12 mouse cellular contexts compared by ENCODE assay signal in the genomic region with DNA sequence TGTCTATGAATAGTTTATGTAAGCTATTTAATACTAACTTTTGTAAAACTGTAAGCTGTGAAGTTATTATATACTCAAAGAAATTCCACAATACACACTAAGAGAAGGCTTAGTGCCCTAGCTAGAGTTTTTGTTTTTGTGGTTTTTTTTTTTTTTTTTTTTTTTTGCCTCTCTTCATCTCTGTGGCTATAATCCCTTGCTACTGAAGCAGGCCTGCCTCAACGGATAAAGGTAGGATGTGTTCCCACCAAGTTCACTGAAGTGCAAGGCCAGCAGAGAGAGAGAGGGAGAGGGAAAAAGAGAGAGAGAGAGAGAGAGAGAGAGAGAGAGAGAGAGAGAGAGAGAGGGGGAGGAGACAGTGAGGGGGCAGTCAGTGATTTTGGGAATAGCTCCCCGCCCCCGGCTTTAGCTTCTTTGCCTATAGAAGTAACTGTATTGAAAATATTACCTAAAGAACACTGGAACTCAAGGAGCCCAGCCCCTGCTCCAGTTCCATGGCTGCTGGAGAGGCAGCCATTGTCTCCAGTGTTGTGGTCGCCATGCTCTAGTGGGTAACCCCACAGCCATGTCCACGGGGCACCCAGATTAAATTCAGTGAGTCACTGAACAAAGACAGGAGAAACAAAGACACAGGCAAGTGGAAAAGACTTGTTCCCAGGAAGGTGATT. TPM values are rescaled to one million over a fixed set of nuclear protein-coding genes. Genes with fewer than 3 reads are reported as not detected.
A peak's percentile ranks its signal among the peaks of the same experiment; 100 is the strongest.
DNase-seq lines count a peak whose midpoint lies in the region; ATAC-seq lines count a peak whose summit lies in the region.
"Had no signal": no experiment of that assay in that cellular context is flagged by ENCODE, and none has a peak within 500 bp of the region (broad histone marks: within the 10 kb centered on the region; RNA-seq: fewer than 3 reads in every experiment).

No protein-coding gene starts in this region.

- 40% methylated on average over 5 of the region's 5 CpGs for WGBS in forebrain, embryonic 10.5 days
- 25% methylated on average over 5 of the region's 5 CpGs for WGBS in forebrain, embryonic 15.5 days
- WGBS in limb, embryonic 10.5 days, result 80% methylated on average over 5 of the region's 5 CpGs

- no peak overlapping the region for H3K4me3 ChIP-seq in forebrain, embryonic 10.5 days
- no peak overlapping the region for H3K4me3 ChIP-seq in forebrain, embryonic 15.5 days
- no peak overlapping the region for H3K4me3 ChIP-seq in limb, embryonic 10.5 days

- H3K4me1 ChIP-seq in forebrain, embryonic 10.5 days, result peaks cover 42% of the 10 kb centered on the region
- H3K4me1 ChIP-seq in forebrain, embryonic 15.5 days, result peaks cover 16% of the 10 kb centered on the region
- no peaks in the 10 kb centered on the region for H3K4me1 ChIP-seq in limb, embryonic 10.5 days

- no peak overlapping the region for H3K9ac ChIP-seq in forebrain, embryonic 15.5 days (replicated peaks)

- H3K27ac ChIP-seq in forebrain, embryonic 10.5 days, result peak overlapping the region; percentile 82
- no peak overlapping the region for H3K27ac ChIP-seq in forebrain, embryonic 15.5 days (replicated peaks)
- H3K27ac ChIP-seq in limb, embryonic 10.5 days, result 0 out of 2 replicates have a peak overlapping the region, but pooled peaks have one; percentile 3

- no peaks in the 10 kb centered on the region for H3K27me3 ChIP-seq in forebrain, embryonic 10.5 days (ENCODE audit: poor library complexity, severe bottlenecking)
- H3K27me3 ChIP-seq in forebrain, embryonic 15.5 days, result no peaks in the 10 kb centered on the region
- no peaks in the 10 kb centered on the region for H3K27me3 ChIP-seq in limb, embryonic 10.5 days (ENCODE audit: low read depth, poor library complexity, severe bottlenecking)

- H3K9me3 ChIP-seq in forebrain, embryonic 10.5 days, result no peaks in the 10 kb centered on the region
- H3K9me3 ChIP-seq in forebrain, embryonic 15.5 days, result no peaks in the 10 kb centered on the region
- H3K9me3 ChIP-seq in limb, embryonic 10.5 days (replicated peaks), result no peaks in the 10 kb centered on the region

- peak; percentile 51 for DNase-seq in forebrain, embryonic 10.5 days (ENCODE audit: extremely low spot score, low spot score)
- peak; percentile 11 for DNase-seq in A20 (ENCODE audit: low read depth, low spot score)
- no peak for DNase-seq in limb, embryonic 10.5 days (ENCODE audit: low spot score)
- DNase-seq in lung, postnatal 36 days, result no peak
- DNase-seq in testis, postnatal 14 days (ENCODE audit: low spot score), result no peak
- no peak for DNase-seq in right cerebral cortex, postnatal 36 days (ENCODE audit: low spot score in 2 of 2)
- DNase-seq: cerebellum, postnatal 25 days; heart, postnatal 4 days; lung, adult 18-20 months had no signal

- H3K36me3 ChIP-seq in forebrain, embryonic 10.5 days (replicated peaks), result no peaks in the 10 kb centered on the region
- H3K36me3 ChIP-seq in forebrain, embryonic 15.5 days, result no peaks in the 10 kb centered on the region
- H3K36me3 ChIP-seq in limb, embryonic 10.5 days, result no peaks in the 10 kb centered on the region

- H3K4me2 ChIP-seq in forebrain, embryonic 15.5 days (replicated peaks), result no peak overlapping the region

- ATAC-seq in forebrain, embryonic 15.5 days (replicated peaks), result no peak
- ATAC-seq in common myeloid progenitor, adult 5-6 weeks (replicated peaks; ENCODE audit: low read depth, poor library complexity, severe bottlenecking), result 0 out of 2 replicates have a peak, but pooled peaks have one; percentile 15

RNA-seq across cellular contexts. Expression of a gene that starts 4.5 kb away (rescaled TPM):
- 2.4 and 4.0 TPM in 2 replicates for polyA plus RNA-seq in forebrain, embryonic 10.5 days (2016; fragmentation: Nextera tagmentation; extraction: Ambion mirVana)
- 4.7 and 5.9 TPM in 2 replicates for polyA plus RNA-seq in forebrain, embryonic 15.5 days (2015; fragmentation: Nextera tagmentation; extraction: Ambion mirVana)
- 2.0 and 2.6 TPM in 2 replicates for total RNA-seq in common myeloid progenitor, adult 5-6 weeks (2017)
- 2.1 and 2.2 TPM in 2 replicates for polyA plus RNA-seq in limb, embryonic 10.5 days (2016; fragmentation: Nextera tagmentation; extraction: Ambion mirVana)
- total RNA-seq: granulocyte monocyte progenitor cell, adult 5-6 weeks had no signal

Comparison
In these comparisons a context has a peak if more than half of its experiments do, and no peak if none do; other contexts are left out.
1. DNase-seq: peak in forebrain, embryonic 10.5 days (single experiment) and A20 (single experiment); none in limb, embryonic 10.5 days (single experiment), lung, postnatal 36 days (single experiment), testis, postnatal 14 days (single experiment) and right cerebral cortex, postnatal 36 days (0 of 2).